Mouse (Mus musculus) R1 (cell line): ENCODE results near the gene Acox3.

Experiments used
- DNase-seq: peaks from one replicate; pipeline ENCODE4 v3.0.0-alpha.2; 2018; ENCODE audit warnings: low read depth, low spot score

Acox3 gene

GRCm38 (mm10) chr5:35610381-35610780, 27.5 kb downstream of the Acox3 start:
- no peak for DNase-seq

GRCm38 (mm10) chr5:35611170-35611569, 28.3 kb downstream of the Acox3 start:
- no peak for DNase-seq

GRCm38 (mm10) chr5:35611900-35612299, 29.1 kb downstream of the Acox3 start:
- no peak for DNase-seq

- no peak for DNase-seq
Measured at GRCm38 (mm10) chr5:35612722-35613121, 29.9 kb downstream of the Acox3 start.

GRCm38 (mm10) chr5:35616943-35617342, 34.1 kb downstream of the Acox3 start:
- DNase-seq = no peak

- peak; percentile 21 for DNase-seq
Measured at GRCm38 (mm10) chr5:35621114-35621513, 38.3 kb downstream of the Acox3 start.

- DNase-seq = no peak
Measured at GRCm38 (mm10) chr5:35623831-35624230, 41.0 kb downstream of the Acox3 start.

GRCm38 (mm10) chr5:35624751-35625239, 42.0 kb downstream of the Acox3 start:
- no peak for DNase-seq

GRCm38 (mm10) chr5:35626408-35626807, 43.6 kb downstream of the Acox3 start:
- DNase-seq = no peak

GRCm38 (mm10) chr5:35627307-35627840, 44.5 kb downstream of the Acox3 start:
- peak; percentile 50 for DNase-seq

- DNase-seq = no peak
Measured at GRCm38 (mm10) chr5:35628685-35629084, 45.8 kb downstream of the Acox3 start.

- peak; percentile 23 for DNase-seq
Measured at GRCm38 (mm10) chr5:35629333-35629732, 46.5 kb downstream of the Acox3 start.

GRCm38 (mm10) chr5:35630706-35631105, 47.9 kb downstream of the Acox3 start:
- no peak for DNase-seq

GRCm38 (mm10) chr5:35631224-35631623, 48.4 kb downstream of the Acox3 start:
- DNase-seq = no peak

- DNase-seq = no peak
Measured at GRCm38 (mm10) chr5:35631755-35632154, 48.9 kb downstream of the Acox3 start.

- DNase-seq = no peak
Measured at GRCm38 (mm10) chr5:35632841-35633240, 50.0 kb downstream of the Acox3 start.

GRCm38 (mm10) chr5:35636016-35636415, 53.2 kb downstream of the Acox3 start:
- DNase-seq = no peak

- no peak for DNase-seq
Measured at GRCm38 (mm10) chr5:35641961-35642584, 59.2 kb downstream of the Acox3 start.

- DNase-seq = no peak
Measured at GRCm38 (mm10) chr5:35643401-35644048, 60.7 kb downstream of the Acox3 start.

- DNase-seq = no peak
Measured at GRCm38 (mm10) chr5:35644082-35644481, 61.2 kb downstream of the Acox3 start.

- no peak for DNase-seq
Measured at GRCm38 (mm10) chr5:35645938-35646493, 63.2 kb downstream of the Acox3 start.

GRCm38 (mm10) chr5:35646927-35647326, 64.1 kb downstream of the Acox3 start:
- no peak for DNase-seq

GRCm38 (mm10) chr5:35647562-35647961, 64.7 kb downstream of the Acox3 start:
- DNase-seq = no peak
